Mouse (Mus musculus): ENCODE results near the gene Pjvk. TPM values are rescaled to one million over a fixed set of nuclear protein-coding genes. Genes with fewer than 3 reads are reported as not detected.
"Not testable (repeated sequence)": the region's sequence is repeated elsewhere in the genome, so short reads cannot be mapped to it uniquely, and the experiment has no call there.

Gene Pjvk
- polyA plus RNA-seq (2012; rRNA removed), result 0.08 TPM in 1 of 2 replicates, not detected in the other

- Histone ChIP-seq H3K27ac (ENCODE audit: insufficient read depth, low read length) (no peak within 1 kb of the TSS), H3K4me1 (ENCODE audit: control insufficient read depth, insufficient read depth, low read length) (peaks cover 2% of the 10 kb centered on the region; the same call in 1 of the 2 replicates), H3K4me3 (ENCODE audit: insufficient read depth, low read length) (peak within 1 kb of the TSS; percentile 79)
- TF ChIP-seq CTCF (IDR thresholded peaks at IDR 0.05; ENCODE audit: extremely low read depth, insufficient read depth, low read length), result no peak
- TF ChIP-seq POLR2A (IDR thresholded peaks at IDR 0.05; ENCODE audit: extremely low read depth, insufficient read depth, low read length), result peak; percentile 79; the same call in 1 of the 2 replicates
These were observed at the start of gene Pjvk, which contains the start of gene Prkra for GRCm38 (mm10) chr2:76647883-76648570. Gene Pjvk, plus strand, starts transcription at chr2:76648476. Gene Prkra, minus strand, starts transcription at chr2:76648015.

GRCm38 (mm10) chr2:76599214-76599613 is 49.1 kb upstream of the Pjvk start:
- H3K4me1 ChIP-seq (ENCODE audit: control insufficient read depth, insufficient read depth, low read length), result no peaks in the 10 kb centered on the region
- H3K4me3 ChIP-seq (ENCODE audit: insufficient read depth, low read length), result no peak overlapping the region
- TF ChIP-seq CTCF (IDR thresholded peaks at IDR 0.05; ENCODE audit: extremely low read depth, insufficient read depth, low read length) (peak; percentile 28; the same call in 1 of the 2 replicates), POLR2A (IDR thresholded peaks at IDR 0.05; ENCODE audit: extremely low read depth, insufficient read depth, low read length) (no peak)
- no peak overlapping the region for H3K27ac ChIP-seq (ENCODE audit: insufficient read depth, low read length)

GRCm38 (mm10) chr2:76602256-76602655 is 46.0 kb upstream of the Pjvk start:
- H3K4me3 ChIP-seq (ENCODE audit: insufficient read depth, low read length), result no peak overlapping the region
- H3K4me1 ChIP-seq (ENCODE audit: control insufficient read depth, insufficient read depth, low read length), result no peaks in the 10 kb centered on the region; the same call in 1 of the 2 replicates
- H3K27ac ChIP-seq (ENCODE audit: insufficient read depth, low read length), result no peak overlapping the region
- no peak for TF ChIP-seq POLR2A (IDR thresholded peaks at IDR 0.05; ENCODE audit: extremely low read depth, insufficient read depth, low read length)

GRCm38 (mm10) chr2:76606704-76607103 is 41.6 kb upstream of the Pjvk start:
- Histone ChIP-seq H3K4me3 (ENCODE audit: insufficient read depth, low read length) (no peak overlapping the region), H3K4me1 (ENCODE audit: control insufficient read depth, insufficient read depth, low read length) (no peaks in the 10 kb centered on the region; the same call in 1 of the 2 replicates), H3K27ac (ENCODE audit: insufficient read depth, low read length) (0 out of 2 replicates have a peak overlapping the region, but pooled peaks have one; percentile 25)
- TF ChIP-seq CTCF (IDR thresholded peaks at IDR 0.05; ENCODE audit: extremely low read depth, insufficient read depth, low read length), result no peak
- no peak for TF ChIP-seq POLR2A (IDR thresholded peaks at IDR 0.05; ENCODE audit: extremely low read depth, insufficient read depth, low read length)

GRCm38 (mm10) chr2:76610326-76611104 is 37.8 kb upstream of the Pjvk start:
- TF ChIP-seq CTCF (IDR thresholded peaks at IDR 0.05; ENCODE audit: extremely low read depth, insufficient read depth, low read length) (no peak), POLR2A (IDR thresholded peaks at IDR 0.05; ENCODE audit: extremely low read depth, insufficient read depth, low read length) (no peak)
- H3K4me1 ChIP-seq (ENCODE audit: control insufficient read depth, insufficient read depth, low read length), result no peaks in the 10 kb centered on the region; the same call in 1 of the 2 replicates
- no peak overlapping the region for H3K4me3 ChIP-seq (ENCODE audit: insufficient read depth, low read length)
- H3K27ac ChIP-seq (ENCODE audit: insufficient read depth, low read length), result no peak overlapping the region

DNA sequence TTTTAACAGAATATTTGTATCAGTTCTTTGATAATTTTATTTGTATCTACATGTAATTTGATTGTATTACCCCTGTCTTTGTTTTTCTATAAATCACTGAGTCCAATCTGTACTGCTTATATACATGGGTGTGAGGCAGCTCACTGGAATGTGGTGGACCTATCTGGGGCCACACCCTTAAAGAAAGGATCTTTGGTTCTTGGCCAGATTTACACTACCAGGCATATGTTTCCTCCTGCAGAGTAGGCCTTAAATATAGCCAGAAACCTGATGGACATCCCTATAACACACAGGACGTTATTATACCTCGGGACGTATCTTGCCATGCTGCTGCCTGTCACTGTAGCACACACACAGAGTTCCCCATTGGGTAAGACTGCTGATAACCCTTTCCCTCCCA is 36.3 kb upstream of the Pjvk start:
- TF ChIP-seq CTCF (IDR thresholded peaks at IDR 0.05; ENCODE audit: extremely low read depth, insufficient read depth, low read length) (no peak), POLR2A (IDR thresholded peaks at IDR 0.05; ENCODE audit: extremely low read depth, insufficient read depth, low read length) (no peak)
- no peak overlapping the region for H3K27ac ChIP-seq (ENCODE audit: insufficient read depth, low read length)
- H3K4me3 ChIP-seq (ENCODE audit: insufficient read depth, low read length), result no peak overlapping the region
- no peaks in the 10 kb centered on the region; the same call in 1 of the 2 replicates for H3K4me1 ChIP-seq (ENCODE audit: control insufficient read depth, insufficient read depth, low read length)

- Histone ChIP-seq H3K27ac (ENCODE audit: insufficient read depth, low read length) (no peak overlapping the region), H3K4me3 (ENCODE audit: insufficient read depth, low read length) (no peak overlapping the region), H3K4me1 (ENCODE audit: control insufficient read depth, insufficient read depth, low read length) (no peaks in the 10 kb centered on the region)
- TF ChIP-seq POLR2A (IDR thresholded peaks at IDR 0.05; ENCODE audit: extremely low read depth, insufficient read depth, low read length) (no peak), CTCF (IDR thresholded peaks at IDR 0.05; ENCODE audit: extremely low read depth, insufficient read depth, low read length) (peak; percentile 51; the same call in 1 of the 2 replicates)
These were observed 30.2 kb upstream of the Pjvk start for GRCm38 (mm10) chr2:76618078-76618477.

- H3K4me1 ChIP-seq (ENCODE audit: control insufficient read depth, insufficient read depth, low read length), result no peaks in the 10 kb centered on the region
- TF ChIP-seq POLR2A (IDR thresholded peaks at IDR 0.05; ENCODE audit: extremely low read depth, insufficient read depth, low read length), result no peak
- no peak for TF ChIP-seq CTCF (IDR thresholded peaks at IDR 0.05; ENCODE audit: extremely low read depth, insufficient read depth, low read length)
- no peak overlapping the region for H3K27ac ChIP-seq (ENCODE audit: insufficient read depth, low read length)
- no peak overlapping the region for H3K4me3 ChIP-seq (ENCODE audit: insufficient read depth, low read length)
These were observed 28.1 kb upstream of the Pjvk start for GRCm38 (mm10) chr2:76620188-76620587.

DNA sequence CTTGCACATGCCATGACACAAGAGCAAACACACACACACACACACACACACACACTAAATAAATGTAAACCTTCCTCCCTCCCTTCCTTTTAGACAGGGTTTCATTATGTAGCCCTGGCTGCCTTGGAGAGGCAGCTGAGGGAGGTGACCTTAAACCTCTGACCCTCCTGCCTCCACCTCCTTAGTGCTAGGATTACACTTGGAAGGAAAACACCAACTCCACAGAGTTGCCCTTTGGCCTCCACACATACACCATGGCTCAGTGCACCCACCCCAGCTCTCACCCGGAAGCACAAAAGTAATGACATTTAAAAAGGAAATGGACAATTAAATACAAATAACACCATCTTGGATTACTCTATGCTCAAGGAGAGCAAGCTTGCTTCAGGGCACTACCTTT is 26.6 kb upstream of the Pjvk start:
- Histone ChIP-seq H3K4me3 (ENCODE audit: insufficient read depth, low read length) (no peak overlapping the region), H3K27ac (ENCODE audit: insufficient read depth, low read length) (no peak overlapping the region), H3K4me1 (ENCODE audit: control insufficient read depth, insufficient read depth, low read length) (no peaks in the 10 kb centered on the region)
- TF ChIP-seq POLR2A (IDR thresholded peaks at IDR 0.05; ENCODE audit: extremely low read depth, insufficient read depth, low read length), result no peak
- no peak for TF ChIP-seq CTCF (IDR thresholded peaks at IDR 0.05; ENCODE audit: extremely low read depth, insufficient read depth, low read length)

DNA sequence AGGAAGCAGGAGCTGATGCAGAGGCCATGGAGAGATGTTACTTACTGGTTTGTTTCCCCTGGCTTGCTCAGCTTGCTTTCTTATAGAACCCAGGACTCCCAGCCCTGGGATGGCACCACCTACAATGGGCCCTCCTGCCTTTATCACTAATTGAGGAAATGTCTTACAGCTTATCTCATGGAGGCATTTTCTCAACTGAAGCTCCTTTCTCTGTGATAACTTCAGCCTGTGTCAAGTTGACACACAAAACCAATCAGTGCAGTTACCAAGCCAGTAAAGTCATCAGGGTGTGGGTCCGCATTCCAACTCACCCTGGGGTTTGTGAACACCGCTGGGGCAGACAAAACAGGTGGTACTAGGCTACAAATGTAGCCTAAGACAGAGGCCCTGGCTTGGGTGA is 26.0 kb upstream of the Pjvk start:
- H3K27ac ChIP-seq (ENCODE audit: insufficient read depth, low read length); H3K4me3 ChIP-seq (ENCODE audit: insufficient read depth, low read length); H3K4me1 ChIP-seq (ENCODE audit: control insufficient read depth, insufficient read depth, low read length): not testable (repeated sequence)
